Mouse (Mus musculus) brain, embryonic 14.5 days (tissue): ENCODE results near the gene H2al1j.
"Not testable (repeated sequence)": the region's sequence is repeated elsewhere in the genome, so short reads cannot be mapped to it uniquely, and the experiment has no call there.

Experiments
- CTCF ChIP-seq: fragments of 200-500 bp; IDR thresholded peaks from 2 replicates; pipeline ENCODE4 v1.5.1; 2012; ENCODE audit warnings: inconsistent platforms, mild to moderate bottlenecking, moderate library complexity, borderline replicate concordance; ENCODE audit not compliant: insufficient read depth, insufficient read length; ENCODE audit errors: extremely low read depth
- POLR2A ChIP-seq: fragments of 200-500 bp; IDR thresholded peaks from 2 replicates; pipeline ENCODE4 v1.6.1; 2012; ENCODE audit warnings: mild to moderate bottlenecking, inconsistent platforms, borderline replicate concordance; ENCODE audit not compliant: poor library complexity, insufficient read depth, insufficient read length, severe bottlenecking; ENCODE audit errors: extremely low read depth

DNA sequence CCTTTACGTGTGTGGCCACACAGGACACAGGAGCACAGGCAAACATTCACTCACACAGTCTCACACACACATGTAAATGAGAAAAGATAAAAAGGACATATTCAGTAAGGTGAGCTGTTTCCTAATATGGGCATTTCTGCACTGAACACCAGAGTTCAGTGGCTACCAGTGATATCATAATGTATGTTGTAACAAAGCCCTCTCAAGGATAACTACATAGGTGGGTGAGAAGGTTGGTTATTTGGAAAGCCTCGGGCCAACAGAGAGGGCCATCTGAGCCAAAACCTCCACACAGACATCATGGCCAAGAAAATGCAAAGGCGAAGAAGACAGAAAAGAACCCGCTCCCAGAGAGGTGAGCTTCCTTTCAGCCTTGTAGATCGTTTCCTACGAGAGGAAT is 22.3 kb upstream of the H2al1j start, which contains the start of gene H2al1c:
- not testable (repeated sequence) for TF ChIP-seq CTCF, POLR2A
